Mouse (Mus musculus): ENCODE measurements at regions not wholly inside any gene's neighbourhood (a gene's known extent, or its start where the extent isn't known, plus 50 kb on each side); places are given as distances from the start of the nearest gene placed in this dataset.

DNA sequence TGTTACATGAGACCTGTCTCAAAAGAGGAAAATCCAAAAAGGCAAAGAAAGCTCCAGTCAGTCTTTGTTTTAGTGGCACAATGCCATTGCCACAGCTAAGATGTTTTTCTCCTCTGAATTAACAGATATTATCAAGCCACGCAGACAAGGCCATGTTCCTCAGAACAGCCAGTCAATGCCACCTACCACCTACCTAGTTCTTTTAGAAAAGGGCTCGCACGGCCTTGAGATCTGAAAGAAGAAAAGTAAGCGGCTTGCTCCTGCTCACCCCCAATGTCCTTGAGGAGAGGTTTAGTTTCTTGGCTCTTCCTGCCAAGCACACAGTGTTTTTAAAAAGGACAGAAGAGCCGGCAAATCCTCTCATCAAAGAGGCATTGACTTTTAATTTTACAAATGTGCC is 88.7 kb upstream of the Noct start:
- no peak for ATAC-seq (ENCODE audit: low FRiP score)
- Histone ChIP-seq H3K4me1 (ENCODE audit: control insufficient read depth, insufficient read depth, low read length) (no peaks in the 10 kb centered on the region), H3K4me3 (ENCODE audit: low read depth, low read length) (no peak overlapping the region), H3K9ac (ENCODE audit: low read length) (no peak overlapping the region), H3K9me3 (ENCODE audit: control insufficient read depth, low read length) (no peaks in the 10 kb centered on the region), H3K36me3 (ENCODE audit: control insufficient read depth, insufficient read depth, low read length) (no peaks in the 10 kb centered on the region), H3K27me3 (ENCODE audit: control insufficient read depth, insufficient read depth, low read length) (no peaks in the 10 kb centered on the region), H3K27ac (ENCODE audit: low read depth, low read length) (no peak overlapping the region), H3K4me2 (no peak overlapping the region)
- DNase-seq (ENCODE audit: low spot score, missing footprints), result no peak
- 60% methylated on average over 5 of the region's 5 CpGs for WGBS

DNA sequence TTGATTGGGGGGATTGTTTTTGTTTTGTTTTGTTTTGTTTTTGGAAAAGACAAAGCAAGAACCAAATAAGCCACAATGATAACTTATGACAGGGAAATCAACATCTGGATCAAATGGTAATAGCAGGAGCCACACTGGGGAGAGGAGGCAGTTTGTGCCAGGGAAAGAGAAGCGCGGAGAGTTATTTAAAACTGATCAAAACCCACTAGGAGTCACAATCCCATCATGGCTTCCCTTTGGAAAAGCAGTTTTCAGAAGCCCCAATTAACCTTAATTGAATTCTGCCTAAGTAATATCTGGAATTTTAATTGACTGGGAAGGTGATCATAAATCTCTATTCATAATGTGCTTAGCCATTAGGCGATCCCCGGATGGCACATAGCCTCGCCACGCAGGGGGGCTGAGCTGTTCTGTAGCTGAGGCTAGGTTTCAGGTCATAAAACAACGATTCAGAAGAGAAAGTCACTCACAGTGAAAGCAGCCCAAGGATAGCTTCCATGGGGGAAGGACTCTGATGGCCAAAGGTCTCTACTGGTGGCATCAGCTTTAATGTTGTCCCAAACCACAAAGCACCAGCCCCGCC is 86.4 kb upstream of the Noct start:
- no peak for DNase-seq (ENCODE audit: low spot score, missing footprints)
- no peaks in the 10 kb centered on the region for H3K9me3 ChIP-seq (ENCODE audit: control insufficient read depth, low read length)
- no peak overlapping the region for H3K9ac ChIP-seq (ENCODE audit: low read length)
- no peaks in the 10 kb centered on the region for H3K4me1 ChIP-seq (ENCODE audit: control insufficient read depth, insufficient read depth, low read length)
- 89% methylated on average over 8 of the region's 8 CpGs for WGBS
- H3K36me3 ChIP-seq (ENCODE audit: control insufficient read depth, insufficient read depth, low read length), result no peaks in the 10 kb centered on the region
- no peak overlapping the region for H3K4me3 ChIP-seq (ENCODE audit: low read depth, low read length)
- H3K27ac ChIP-seq (ENCODE audit: low read depth, low read length), result no peak overlapping the region
- H3K4me2 ChIP-seq, result no peak overlapping the region
- no peak for ATAC-seq (ENCODE audit: low FRiP score)
- no peaks in the 10 kb centered on the region for H3K27me3 ChIP-seq (ENCODE audit: control insufficient read depth, insufficient read depth, low read length)

DNA sequence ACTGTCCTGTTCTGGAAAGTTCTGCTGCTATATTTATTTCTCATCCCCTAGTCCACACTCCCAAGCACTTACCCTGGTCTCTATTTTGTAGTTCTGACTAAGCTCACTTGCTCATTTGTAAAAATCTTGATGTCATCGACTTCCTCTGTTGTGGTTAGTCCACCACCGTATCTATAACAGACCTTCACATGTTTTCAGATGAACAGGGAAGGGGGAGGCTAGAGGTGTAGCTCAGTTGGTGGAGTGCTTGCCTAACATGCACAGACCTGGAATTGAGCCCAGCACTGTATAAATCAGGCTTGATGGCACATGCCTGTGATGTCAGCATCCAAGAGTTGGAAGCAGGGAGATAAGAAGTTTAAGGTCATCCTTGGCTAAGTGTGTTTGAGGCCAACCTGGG is 78.3 kb upstream of the Noct start:
- Histone ChIP-seq H3K4me2 (no peak overlapping the region), H3K9ac (ENCODE audit: low read length) (no peak overlapping the region), H3K9me3 (ENCODE audit: control insufficient read depth, low read length) (no peaks in the 10 kb centered on the region), H3K27me3 (ENCODE audit: control insufficient read depth, insufficient read depth, low read length) (no peaks in the 10 kb centered on the region), H3K36me3 (ENCODE audit: control insufficient read depth, insufficient read depth, low read length) (no peaks in the 10 kb centered on the region), H3K27ac (ENCODE audit: low read depth, low read length) (no peak overlapping the region), H3K4me3 (ENCODE audit: low read depth, low read length) (no peak overlapping the region), H3K4me1 (ENCODE audit: control insufficient read depth, insufficient read depth, low read length) (no peaks in the 10 kb centered on the region)
- ATAC-seq (ENCODE audit: low FRiP score) (no peak), DNase-seq (ENCODE audit: low spot score, missing footprints) (no peak)
- 89% methylated on average over 2 of the region's 2 CpGs for WGBS

DNA sequence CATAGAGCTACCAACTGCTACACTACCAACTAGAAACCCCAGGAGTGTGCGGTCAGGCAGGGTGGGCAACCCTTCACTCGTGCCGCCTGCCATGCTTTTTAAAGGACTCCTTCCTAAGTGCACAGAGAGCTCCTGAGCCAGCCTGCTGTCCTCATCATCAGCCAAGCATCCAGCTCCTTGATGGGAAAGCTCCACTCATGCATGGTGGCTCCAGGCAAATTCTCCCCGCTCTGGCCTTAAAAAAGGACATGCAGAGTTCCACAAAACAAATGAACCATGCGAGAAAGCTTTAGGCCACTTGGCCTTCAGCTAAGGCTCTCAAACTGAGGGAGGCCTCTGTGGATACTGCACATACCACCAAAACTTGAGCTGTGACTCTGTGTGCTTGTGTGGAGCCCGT is 74.2 kb upstream of the Noct start:
- Histone ChIP-seq H3K27me3 (ENCODE audit: control insufficient read depth, insufficient read depth, low read length) (no peaks in the 10 kb centered on the region), H3K4me2 (no peak overlapping the region), H3K4me3 (ENCODE audit: low read depth, low read length) (no peak overlapping the region), H3K27ac (ENCODE audit: low read depth, low read length) (no peak overlapping the region), H3K4me1 (ENCODE audit: control insufficient read depth, insufficient read depth, low read length) (no peaks in the 10 kb centered on the region), H3K9ac (ENCODE audit: low read length) (no peak overlapping the region), H3K36me3 (ENCODE audit: control insufficient read depth, insufficient read depth, low read length) (no peaks in the 10 kb centered on the region), H3K9me3 (ENCODE audit: control insufficient read depth, low read length) (no peaks in the 10 kb centered on the region)
- DNase-seq (ENCODE audit: low spot score, missing footprints) (peak; percentile 0), ATAC-seq (ENCODE audit: low FRiP score) (no peak)
- WGBS, result 74% methylated on average over 6 of the region's 6 CpGs

DNA sequence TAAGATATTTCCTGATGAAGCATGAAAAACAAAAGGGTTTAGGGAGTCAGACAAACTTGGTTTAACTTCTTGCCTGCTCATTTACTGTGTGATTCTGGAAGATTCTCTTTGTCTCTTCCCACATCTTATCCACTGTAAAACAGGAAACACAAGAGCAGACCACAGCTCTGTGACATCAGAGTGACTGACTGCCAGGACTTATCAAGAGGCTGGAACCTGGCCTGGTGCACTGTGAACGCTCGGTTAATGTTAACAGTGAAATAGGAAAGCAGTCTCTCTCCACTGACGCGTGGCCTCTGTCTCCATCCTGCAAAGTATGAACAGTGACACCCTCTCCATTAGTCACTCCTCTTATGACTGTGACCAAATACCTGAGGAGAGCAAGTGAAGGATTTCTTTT is 73.1 kb upstream of the Noct start:
- DNase-seq (ENCODE audit: low spot score, missing footprints), result no peak
- WGBS, result 81% methylated on average over 4 of the region's 4 CpGs
- no peak for ATAC-seq (ENCODE audit: low FRiP score)
- no peaks in the 10 kb centered on the region for H3K4me1 ChIP-seq (ENCODE audit: control insufficient read depth, insufficient read depth, low read length)
- H3K27me3 ChIP-seq (ENCODE audit: control insufficient read depth, insufficient read depth, low read length), result no peaks in the 10 kb centered on the region
- H3K4me3 ChIP-seq (ENCODE audit: low read depth, low read length), result no peak overlapping the region
- H3K27ac ChIP-seq (ENCODE audit: low read depth, low read length), result no peak overlapping the region
- no peaks in the 10 kb centered on the region for H3K9me3 ChIP-seq (ENCODE audit: control insufficient read depth, low read length)
- H3K4me2 ChIP-seq, result no peak overlapping the region
- H3K36me3 ChIP-seq (ENCODE audit: control insufficient read depth, insufficient read depth, low read length), result no peaks in the 10 kb centered on the region
- H3K9ac ChIP-seq (ENCODE audit: low read length), result no peak overlapping the region

DNA sequence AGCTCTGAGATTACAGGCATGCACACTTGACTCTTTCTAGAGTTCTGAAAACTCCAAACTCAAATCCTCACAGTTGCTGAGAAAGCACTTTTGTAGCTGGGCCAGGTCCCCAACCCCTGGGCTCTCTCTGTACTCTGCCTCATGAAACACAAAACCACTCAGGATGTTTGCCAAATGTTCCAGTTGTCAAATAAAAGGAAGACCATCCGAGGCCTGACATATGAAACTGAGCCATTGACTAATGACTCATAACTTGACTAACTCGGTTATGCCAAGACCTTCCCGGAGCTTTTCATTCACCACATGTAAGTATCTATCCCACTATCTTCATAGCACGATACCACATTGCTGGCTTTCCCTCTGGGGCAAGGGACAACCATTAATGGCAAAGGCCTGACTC is 68.6 kb upstream of the Noct start:
- Histone ChIP-seq H3K27me3 (ENCODE audit: control insufficient read depth, insufficient read depth, low read length) (no peaks in the 10 kb centered on the region), H3K27ac (ENCODE audit: low read depth, low read length) (no peak overlapping the region), H3K9ac (ENCODE audit: low read length) (no peak overlapping the region), H3K36me3 (ENCODE audit: control insufficient read depth, insufficient read depth, low read length) (no peaks in the 10 kb centered on the region), H3K9me3 (ENCODE audit: control insufficient read depth, low read length) (no peaks in the 10 kb centered on the region), H3K4me3 (ENCODE audit: low read depth, low read length) (no peak overlapping the region), H3K4me1 (ENCODE audit: control insufficient read depth, insufficient read depth, low read length) (peaks cover 11% of the 10 kb centered on the region), H3K4me2 (no peak overlapping the region)
- DNase-seq (ENCODE audit: low spot score, missing footprints), result no peak
- WGBS, result 82% methylated on average over 4 of the region's 4 CpGs
- ATAC-seq (ENCODE audit: low FRiP score), result no peak

DNA sequence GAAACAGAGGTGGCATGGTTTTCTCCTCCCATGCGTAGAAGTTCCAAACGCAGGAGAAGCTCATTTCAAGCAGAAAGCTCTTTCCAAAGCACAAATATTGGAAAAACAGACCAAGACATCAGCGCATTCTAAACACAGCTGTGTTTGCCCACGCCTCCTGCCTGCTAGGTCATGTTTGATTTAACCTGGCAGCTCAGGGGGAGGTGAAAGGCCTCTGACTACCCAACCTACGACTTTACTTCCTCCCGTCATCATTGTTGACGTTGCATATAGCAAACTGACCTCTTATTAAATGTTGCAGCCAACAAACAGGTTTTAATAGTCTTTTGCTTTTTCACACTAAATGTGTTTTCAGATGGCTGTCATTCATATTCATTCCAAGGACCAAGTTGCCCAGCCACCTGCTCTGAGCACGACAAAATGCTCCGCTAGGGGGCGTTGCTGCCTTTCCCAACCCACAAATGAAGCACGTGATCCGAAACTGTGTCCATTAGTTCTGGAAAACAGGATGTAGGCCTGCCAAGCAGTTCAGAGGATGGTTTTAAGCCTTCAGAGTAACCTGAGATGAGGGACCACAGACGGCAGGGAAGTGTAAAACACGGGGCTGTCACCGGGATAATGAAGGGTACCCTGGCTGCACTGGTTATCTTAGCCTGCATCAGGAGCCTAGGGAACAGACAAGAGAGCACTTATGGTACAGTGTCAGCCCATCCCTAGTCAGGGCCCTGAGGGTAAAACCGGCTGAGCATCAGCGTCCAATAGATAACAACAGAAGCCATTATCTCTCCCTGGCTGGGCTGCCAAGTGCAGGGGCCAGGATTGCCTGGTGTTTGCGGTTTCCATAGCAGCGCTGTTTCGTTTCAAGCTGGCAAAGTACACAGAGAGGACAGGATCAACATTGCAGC is 67.6 kb upstream of the Noct start:
- 53% methylated on average over 20 of the region's 20 CpGs for WGBS
- Histone ChIP-seq H3K27me3 (ENCODE audit: control insufficient read depth, insufficient read depth, low read length) (no peaks in the 10 kb centered on the region), H3K4me3 (ENCODE audit: low read depth, low read length) (no peak overlapping the region), H3K9ac (ENCODE audit: low read length) (no peak overlapping the region), H3K4me1 (ENCODE audit: control insufficient read depth, insufficient read depth, low read length) (peaks cover 11% of the 10 kb centered on the region), H3K9me3 (ENCODE audit: control insufficient read depth, low read length) (no peaks in the 10 kb centered on the region), H3K36me3 (ENCODE audit: control insufficient read depth, insufficient read depth, low read length) (no peaks in the 10 kb centered on the region), H3K27ac (ENCODE audit: low read depth, low read length) (peak overlapping the region; percentile 20; the same call in 1 of the 2 replicates), H3K4me2 (no peak overlapping the region)
- no peak for DNase-seq (ENCODE audit: low spot score, missing footprints)
- peak; percentile 75 for ATAC-seq (ENCODE audit: low FRiP score)

DNA sequence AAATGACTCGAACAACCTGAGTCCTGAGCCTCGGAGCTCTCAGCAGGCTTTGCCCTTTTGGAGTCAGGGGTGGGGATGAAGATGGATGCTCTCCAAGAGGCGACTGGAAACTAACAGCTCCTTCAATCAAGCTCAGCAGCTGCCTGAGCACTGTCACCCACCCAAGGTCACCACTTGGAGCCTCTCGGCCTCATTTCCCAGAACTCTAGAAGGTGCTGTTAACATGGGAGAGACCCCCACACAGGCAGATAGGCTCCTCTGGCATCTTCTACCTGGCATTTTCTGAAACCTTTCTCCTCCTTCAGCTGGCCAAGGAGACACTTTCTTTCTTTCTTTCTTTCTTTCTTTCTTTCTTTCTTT is 67.0 kb upstream of the Noct start:
- Histone ChIP-seq H3K4me1 (ENCODE audit: control insufficient read depth, insufficient read depth, low read length) (peaks cover 11% of the 10 kb centered on the region), H3K27me3 (ENCODE audit: control insufficient read depth, insufficient read depth, low read length) (no peaks in the 10 kb centered on the region), H3K9me3 (ENCODE audit: control insufficient read depth, low read length) (no peaks in the 10 kb centered on the region), H3K27ac (ENCODE audit: low read depth, low read length) (no peak overlapping the region), H3K9ac (ENCODE audit: low read length) (no peak overlapping the region), H3K4me2 (no peak overlapping the region), H3K4me3 (ENCODE audit: low read depth, low read length) (no peak overlapping the region), H3K36me3 (ENCODE audit: control insufficient read depth, insufficient read depth, low read length) (no peaks in the 10 kb centered on the region)
- 35% methylated on average over 4 of the region's 4 CpGs for WGBS
- DNase-seq (ENCODE audit: low spot score, missing footprints) (no peak), ATAC-seq (ENCODE audit: low FRiP score) (no peak)

DNA sequence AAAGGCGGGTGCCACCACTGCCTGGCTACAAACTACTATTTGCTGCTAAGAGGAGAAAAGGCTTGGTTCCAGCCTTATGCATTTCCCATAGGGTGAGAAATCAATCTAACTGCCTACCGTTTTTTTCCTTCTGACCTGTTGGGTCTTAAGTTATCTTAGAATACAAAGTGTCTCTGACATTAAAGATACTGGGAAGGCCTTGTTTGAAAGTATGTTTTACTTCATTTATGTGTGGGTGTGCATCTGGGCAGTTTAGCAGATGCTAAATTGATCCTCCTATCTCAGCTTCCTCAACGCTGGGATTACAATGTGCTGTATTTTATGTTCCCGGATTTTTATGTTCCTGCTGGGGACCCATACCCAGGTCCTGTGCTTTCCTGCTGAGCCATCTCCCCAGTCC is 65.8 kb upstream of the Noct start:
- H3K4me3 ChIP-seq (ENCODE audit: low read depth, low read length), result no peak overlapping the region
- H3K4me2 ChIP-seq, result no peak overlapping the region
- no peak for DNase-seq (ENCODE audit: low spot score, missing footprints)
- no peak overlapping the region for H3K9ac ChIP-seq (ENCODE audit: low read length)
- no peaks in the 10 kb centered on the region for H3K36me3 ChIP-seq (ENCODE audit: control insufficient read depth, insufficient read depth, low read length)
- ATAC-seq (ENCODE audit: low FRiP score), result no peak
- H3K27ac ChIP-seq (ENCODE audit: low read depth, low read length), result peak overlapping the region; percentile 11; the same call in 1 of the 2 replicates
- H3K9me3 ChIP-seq (ENCODE audit: control insufficient read depth, low read length), result no peaks in the 10 kb centered on the region
- 67% methylated on average over 4 of the region's 4 CpGs for WGBS
- no peaks in the 10 kb centered on the region for H3K27me3 ChIP-seq (ENCODE audit: control insufficient read depth, insufficient read depth, low read length)
- H3K4me1 ChIP-seq (ENCODE audit: control insufficient read depth, insufficient read depth, low read length), result peaks cover 11% of the 10 kb centered on the region
